Mouse (Mus musculus): ENCODE data around the gene Rc3h2. TPM values are rescaled to one million over a fixed set of nuclear protein-coding genes. Genes with fewer than 3 reads are reported as not detected.

Gene Rc3h2
- total RNA-seq, 1 experiment: 41.5 TPM

GRCm38 (mm10) chr2:37451667-37452375, 29.1 kb upstream of the Rc3h2 start:
- TF ChIP-seq MAFK (IDR thresholded peaks at IDR 0.05; ENCODE audit: insufficient read depth, low read depth, low read length) (no peak), ZNF384 (IDR thresholded peaks at IDR 0.05; ENCODE audit: low read depth, low read length) (no peak), HCFC1 (IDR thresholded peaks at IDR 0.05; ENCODE audit: borderline replicate concordance, insufficient read depth, low read length) (peak; percentile 77), ZC3H11A (IDR thresholded peaks at IDR 0.05; ENCODE audit: borderline replicate concordance, low read depth, low read length) (no peak), CHD2 (IDR thresholded peaks at IDR 0.05; ENCODE audit: low read depth, low read length) (0 out of 2 replicates have a peak, but pooled peaks have one; percentile 5)
- DNase-seq (ENCODE audit: low read depth, low spot score): peak; percentile 91
- peak overlapping the region; percentile 99 for H3K9ac ChIP-seq (ENCODE audit: insufficient read depth, low read depth, low read length, poor library complexity, severe bottlenecking)
- H3K9me3 ChIP-seq (ENCODE audit: control insufficient read depth, insufficient read depth, low read depth, low read length): no peaks in the 10 kb centered on the region
- in situ Hi-C loops (cut with MboI; ENCODE audit: low sequenced_read_pairs in 2 of 2, unreplicated experiment in 2 of 2): no loop called here
- H3K36me3 ChIP-seq (ENCODE audit: control insufficient read depth, insufficient read depth, low read length, poor library complexity, severe bottlenecking): no peaks in the 10 kb centered on the region
- H3K4me3 ChIP-seq (ENCODE audit: insufficient read depth in 1 of 2, low read depth in 1 of 2, low read length in 2 of 2, poor library complexity in 1 of 2, severe bottlenecking in 1 of 2): peak overlapping the region; percentile 97 to 99
- H3K4me1 ChIP-seq (ENCODE audit: control insufficient read depth in 2 of 2, insufficient read depth in 2 of 2, low read length in 2 of 2, poor library complexity in 1 of 2): peaks cover 0 to 3% of the 10 kb centered on the region in 2 experiments; a peak in 1 of 4 replicates
- H3K27ac ChIP-seq (ENCODE audit: insufficient read depth, low read depth, low read length, poor library complexity, severe bottlenecking): peak overlapping the region; percentile 92

GRCm38 (mm10) chr2:37442611-37443591, 20.2 kb upstream of the Rc3h2 start, which contains the start of the genes Zbtb26, Zbtb6 and Rabgap1:
Gene Zbtb26 (minus strand): TSS chr2:37443135.
Gene Zbtb6 (minus strand): TSS chr2:37443171.
Gene Rabgap1 (plus strand): TSS chr2:37443279.
- in situ Hi-C loops (cut with MboI; ENCODE audit: low sequenced_read_pairs in 2 of 2, unreplicated experiment in 2 of 2): no loop called here
- Histone ChIP-seq H3K9ac (ENCODE audit: insufficient read depth, low read depth, low read length, poor library complexity, severe bottlenecking) (peak within 1 kb of the TSS; percentile 93), H3K4me1 (ENCODE audit: control insufficient read depth in 2 of 2, insufficient read depth in 2 of 2, low read length in 2 of 2, poor library complexity in 1 of 2) (no peaks in the 10 kb centered on the region), H3K4me3 (ENCODE audit: insufficient read depth in 1 of 2, low read depth in 1 of 2, low read length in 2 of 2, poor library complexity in 1 of 2, severe bottlenecking in 1 of 2) (peak within 1 kb of the TSS; percentile 94 to 96), H3K9me3 (ENCODE audit: control insufficient read depth, insufficient read depth, low read depth, low read length) (no peaks in the 10 kb centered on the region), H3K27ac (ENCODE audit: insufficient read depth, low read depth, low read length, poor library complexity, severe bottlenecking) (peak within 1 kb of the TSS; percentile 62), H3K36me3 (ENCODE audit: control insufficient read depth, insufficient read depth, low read length, poor library complexity, severe bottlenecking) (no peaks in the 10 kb centered on the region)
- TF ChIP-seq ZC3H11A (IDR thresholded peaks at IDR 0.05; ENCODE audit: borderline replicate concordance, low read depth, low read length) (no peak), CHD2 (IDR thresholded peaks at IDR 0.05; ENCODE audit: low read depth, low read length) (0 out of 2 replicates have a peak, but pooled peaks have one; percentile 22)
- peak; percentile 95 for DNase-seq (ENCODE audit: low read depth, low spot score)

DNA sequence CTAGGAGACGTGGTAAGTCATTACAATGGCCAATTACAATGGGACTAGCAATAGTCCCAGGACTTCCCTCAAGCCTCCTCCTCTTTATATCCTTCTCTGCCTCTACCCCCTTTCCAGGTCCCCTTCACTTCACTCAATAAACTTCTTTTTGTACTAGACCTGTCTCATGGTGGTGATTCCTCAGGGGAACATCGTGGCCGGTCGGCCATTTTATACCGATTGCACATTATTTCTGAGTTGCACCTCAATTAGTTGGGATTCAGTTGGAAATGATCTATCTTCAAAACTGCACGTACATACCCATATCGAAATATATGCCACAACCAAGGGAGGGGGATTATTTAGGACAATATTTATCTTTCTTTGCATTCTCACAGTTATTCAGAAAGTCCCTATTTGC, 8.9 kb upstream of the Rc3h2 start:
- in situ Hi-C loops (cut with MboI; ENCODE audit: low sequenced_read_pairs in 2 of 2, unreplicated experiment in 2 of 2): no loop called here
- Histone ChIP-seq H3K9ac (ENCODE audit: insufficient read depth, low read depth, low read length, poor library complexity, severe bottlenecking) (peak overlapping the region; percentile 70), H3K4me3 (ENCODE audit: insufficient read depth in 1 of 2, low read depth in 1 of 2, low read length in 2 of 2, poor library complexity in 1 of 2, severe bottlenecking in 1 of 2) (peak overlapping the region; percentile 79 to 97), H3K4me1 (ENCODE audit: control insufficient read depth in 2 of 2, insufficient read depth in 2 of 2, low read length in 2 of 2, poor library complexity in 1 of 2) (peaks cover 0 to 2% of the 10 kb centered on the region in 2 experiments; a peak in 1 of 4 replicates), H3K27ac (ENCODE audit: insufficient read depth, low read depth, low read length, poor library complexity, severe bottlenecking) (peak overlapping the region; percentile 40; the same call in 1 of the 2 replicates), H3K9me3 (ENCODE audit: control insufficient read depth, insufficient read depth, low read depth, low read length) (no peaks in the 10 kb centered on the region), H3K36me3 (ENCODE audit: control insufficient read depth, insufficient read depth, low read length, poor library complexity, severe bottlenecking) (no peaks in the 10 kb centered on the region; the same call in 1 of the 2 replicates)
- no peak for DNase-seq (ENCODE audit: low read depth, low spot score)
- TF ChIP-seq MAFK (IDR thresholded peaks at IDR 0.05; ENCODE audit: insufficient read depth, low read depth, low read length): no peak
- TF ChIP-seq ZNF384 (IDR thresholded peaks at IDR 0.05; ENCODE audit: low read depth, low read length): no peak
- TF ChIP-seq ZC3H11A (IDR thresholded peaks at IDR 0.05; ENCODE audit: borderline replicate concordance, low read depth, low read length): no peak
- TF ChIP-seq CHD2 (IDR thresholded peaks at IDR 0.05; ENCODE audit: low read depth, low read length): no peak
- no peak for TF ChIP-seq HCFC1 (IDR thresholded peaks at IDR 0.05; ENCODE audit: borderline replicate concordance, insufficient read depth, low read length)

DNA sequence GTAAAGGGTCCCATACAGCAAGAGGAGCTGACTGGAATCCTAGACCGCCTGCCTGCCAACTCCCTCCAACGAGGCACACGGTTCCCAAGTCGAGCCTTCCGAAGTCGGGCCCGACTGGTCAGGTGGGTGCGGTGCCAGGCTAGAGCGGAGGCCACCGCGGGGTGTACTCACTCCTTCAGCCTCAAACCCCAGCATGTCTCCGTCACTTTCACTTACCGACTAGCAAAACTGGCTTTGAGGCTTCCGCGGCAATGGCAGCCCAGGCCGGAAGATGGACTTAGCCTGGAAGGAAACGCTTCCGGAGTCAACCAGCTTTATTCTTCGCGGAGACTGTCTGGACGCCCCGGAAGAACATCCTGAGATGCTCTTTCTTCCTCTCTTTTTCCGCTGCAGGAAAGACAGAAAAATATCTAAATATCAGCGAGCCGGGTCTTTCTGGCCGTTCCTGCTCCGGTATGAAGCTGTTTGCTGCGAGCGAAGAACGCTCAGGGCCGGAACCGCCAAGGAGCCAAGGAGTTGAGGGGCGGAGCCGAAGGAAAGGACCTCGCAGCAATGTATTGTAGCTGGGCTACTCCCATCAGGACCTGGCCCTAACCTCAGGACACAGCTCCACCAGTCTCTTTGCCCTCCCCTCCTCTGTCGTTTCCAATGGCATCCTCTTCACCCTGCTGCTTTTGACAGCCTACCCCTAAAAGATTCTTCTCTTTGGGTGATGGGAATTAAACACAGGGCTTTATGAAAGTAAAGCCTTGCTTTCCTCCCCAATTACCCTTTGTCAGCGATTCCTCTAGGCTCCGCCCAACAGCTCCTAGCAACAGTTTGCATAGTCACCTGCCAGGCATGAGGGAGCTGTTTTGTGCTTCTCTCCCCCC, 8.1 kb upstream of the Rc3h2 start:
- H3K36me3 ChIP-seq (ENCODE audit: control insufficient read depth, insufficient read depth, low read length, poor library complexity, severe bottlenecking): no peaks in the 10 kb centered on the region; the same call in 1 of the 2 replicates
- peak overlapping the region; percentile 86 for H3K27ac ChIP-seq (ENCODE audit: insufficient read depth, low read depth, low read length, poor library complexity, severe bottlenecking)
- peak; percentile 80 for DNase-seq (ENCODE audit: low read depth, low spot score)
- no peaks in the 10 kb centered on the region for H3K9me3 ChIP-seq (ENCODE audit: control insufficient read depth, insufficient read depth, low read depth, low read length)
- peak overlapping the region; percentile 79 to 97 for H3K4me3 ChIP-seq (ENCODE audit: insufficient read depth in 1 of 2, low read depth in 1 of 2, low read length in 2 of 2, poor library complexity in 1 of 2, severe bottlenecking in 1 of 2)
- in situ Hi-C loops (cut with MboI; ENCODE audit: low sequenced_read_pairs in 2 of 2, unreplicated experiment in 2 of 2): no loop called here
- H3K4me1 ChIP-seq (ENCODE audit: control insufficient read depth in 2 of 2, insufficient read depth in 2 of 2, low read length in 2 of 2, poor library complexity in 1 of 2): peaks cover 0 to 2% of the 10 kb centered on the region in 2 experiments; a peak in 1 of 4 replicates
- H3K9ac ChIP-seq (ENCODE audit: insufficient read depth, low read depth, low read length, poor library complexity, severe bottlenecking): peak overlapping the region; percentile 96
- TF ChIP-seq CHD2 (IDR thresholded peaks at IDR 0.05; ENCODE audit: low read depth, low read length): peak; percentile 72
- TF ChIP-seq ZNF384 (IDR thresholded peaks at IDR 0.05; ENCODE audit: low read depth, low read length): no peak
- peak; percentile 75 for TF ChIP-seq HCFC1 (IDR thresholded peaks at IDR 0.05; ENCODE audit: borderline replicate concordance, insufficient read depth, low read length)
- TF ChIP-seq MAFK (IDR thresholded peaks at IDR 0.05; ENCODE audit: insufficient read depth, low read depth, low read length): peak; percentile 92

Measured in ES-E14 (cell line).